Comparison of ENCODE assay signal across 10 mouse cellular contexts in the genomic region with DNA sequence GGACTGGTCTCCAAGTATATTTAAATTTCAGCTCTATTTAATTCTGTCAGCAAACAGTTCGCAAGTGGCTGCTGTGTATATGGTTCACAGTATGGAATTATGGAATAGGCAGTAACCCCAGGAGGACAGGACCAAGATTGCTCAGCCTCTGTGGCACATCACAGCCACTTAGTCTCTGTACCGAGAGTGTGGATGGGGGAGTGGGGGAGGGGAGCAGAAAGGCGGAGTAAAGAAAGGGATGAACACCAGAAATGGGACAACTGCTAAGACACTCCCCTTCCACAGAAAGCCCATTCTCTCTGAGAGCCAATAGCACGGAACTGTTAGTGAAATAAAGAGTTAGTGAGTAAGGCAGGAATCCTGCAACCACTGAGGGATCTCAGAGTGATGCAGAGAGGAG.
DNase-seq lines count a peak whose midpoint lies in the region; ATAC-seq and TF ChIP-seq lines count a peak whose summit lies in the region.
"Had no signal": no experiment of that assay in that cellular context is flagged by ENCODE, and none has a peak within 500 bp of the region (broad histone marks: within the 10 kb centered on the region; RNA-seq: fewer than 3 reads in every experiment).

No protein-coding gene starts in this region.

- ATAC-seq in forebrain, embryonic 13.5 days = no peak
- ATAC-seq in midbrain, embryonic 12.5 days (ENCODE audit: low FRiP score, low read depth) = peak; percentile 13; the same call in 1 of the 2 replicates

- peaks cover 56% of the 10 kb centered on the region for H3K4me1 ChIP-seq in forebrain, embryonic 13.5 days
- H3K4me1 ChIP-seq in midbrain, embryonic 12.5 days = peaks cover 54% of the 10 kb centered on the region

- peak; percentile 22 for DNase-seq in adrenal gland, postnatal 14 days
- no peak for DNase-seq in adrenal gland, postnatal 4 days (ENCODE audit: low spot score in 2 of 2)
- no peak for DNase-seq in left cerebral cortex, adult 2 months (ENCODE audit: extremely low spot score in 1 of 2, low spot score in 2 of 2)
- no peak for DNase-seq in left cerebral cortex, postnatal 36 days (ENCODE audit: low spot score in 2 of 2)
- no peak for DNase-seq in left cerebral cortex, adult 9 months (ENCODE audit: low spot score in 2 of 2)
- no peak for DNase-seq in urinary bladder, postnatal 25 days (ENCODE audit: low spot score)
- DNase-seq: gastrocnemius, postnatal 36 days; thymus, postnatal 36 days had no signal

- intact Hi-C loops in left cerebral cortex, adult 2 months (cut with DNase I) = loop anchor here (10.0 kb wide), 1 partner anchor 400 kb away; no protein-coding TSS in a partner anchor
- intact Hi-C loops in left cerebral cortex, postnatal 36 days (cut with DNase I) = loop anchor here (2.0 kb wide), 1 partner anchor 36 kb away; no protein-coding TSS in a partner anchor

- H3K9ac ChIP-seq in forebrain, embryonic 13.5 days = peak overlapping the region; percentile 13; the same call in 1 of the 2 replicates
- peak overlapping the region; percentile 21; the same call in 1 of the 2 replicates for H3K9ac ChIP-seq in midbrain, embryonic 12.5 days (replicated peaks)

- H3K4me2 ChIP-seq in forebrain, embryonic 13.5 days = no peak overlapping the region
- no peak overlapping the region for H3K4me2 ChIP-seq in midbrain, embryonic 12.5 days (replicated peaks)

- H3K9me3 ChIP-seq in forebrain, embryonic 13.5 days (replicated peaks) = no peaks in the 10 kb centered on the region
- no peaks in the 10 kb centered on the region for H3K9me3 ChIP-seq in midbrain, embryonic 12.5 days

- TF ChIP-seq CTCF in left cerebral cortex, adult 2 months (IDR thresholded peaks at IDR 0.05) = no peak

- WGBS in forebrain, embryonic 13.5 days = 36% methylated on average over 4 of the region's 4 CpGs
- WGBS in midbrain, embryonic 12.5 days = 30% methylated on average over 4 of the region's 4 CpGs

- H3K36me3 ChIP-seq in forebrain, embryonic 13.5 days (ENCODE audit: poor library complexity, severe bottlenecking) = peaks cover 40% of the 10 kb centered on the region
- H3K36me3 ChIP-seq in midbrain, embryonic 12.5 days = peaks cover 31% of the 10 kb centered on the region

- H3K4me3 ChIP-seq in left cerebral cortex, adult 2 months = no peak overlapping the region
- no peak overlapping the region for H3K4me3 ChIP-seq in forebrain, embryonic 13.5 days
- H3K4me3 ChIP-seq in midbrain, embryonic 12.5 days = no peak overlapping the region

- peak overlapping the region; percentile 17; the same call in 1 of the 2 replicates for H3K27ac ChIP-seq in left cerebral cortex, adult 2 months
- peak overlapping the region; percentile 89 for H3K27ac ChIP-seq in forebrain, embryonic 13.5 days
- H3K27ac ChIP-seq in midbrain, embryonic 12.5 days (replicated peaks) = peak overlapping the region; percentile 81

- H3K27me3 ChIP-seq in forebrain, embryonic 13.5 days = no peaks in the 10 kb centered on the region
- H3K27me3 ChIP-seq in midbrain, embryonic 12.5 days = no peaks in the 10 kb centered on the region

Comparison
In these comparisons a context has a peak if more than half of its experiments do, and no peak if none do; other contexts are left out.
1. H3K27ac ChIP-seq: peak in every context shown above with its lines; median percentile 89 in forebrain, embryonic 13.5 days; 81 in midbrain, embryonic 12.5 days; 17 in left cerebral cortex, adult 2 months.